Mouse (Mus musculus) stomach, embryonic 14.5 days (tissue): ENCODE measurements around the gene Itpr2. TPM values are rescaled to one million over a fixed set of nuclear protein-coding genes. Genes with fewer than 3 reads are reported as not detected.

Source experiments
- ATAC-seq: fragments of 200-750 bp; cut with Nextera tagmentation; 2 replicates; pipeline ENCODE4 v1.8.0; 2017; ENCODE audit warnings: low read depth, moderate TSS enrichment; ENCODE audit not compliant: insufficient number of reproducible peaks, insufficient read depth, low FRiP score
- H3K27ac ChIP-seq: fragments of 300-500 bp; sonication (generic); 2 replicates; pipeline ENCODE4 v1.5.1; 2014; ENCODE audit warnings: mild to moderate bottlenecking, low read length, moderate library complexity, mixed read lengths
- H3K27me3 ChIP-seq: fragments of 300-500 bp; sonication (generic); 2 replicates; pipeline ENCODE4 v1.6.1; 2014; ENCODE audit warnings: low read length, control low read depth, mixed read lengths; ENCODE audit not compliant: control insufficient read depth, insufficient read depth
- H3K36me3 ChIP-seq: fragments of 300-500 bp; sonication (generic); 2 replicates; pipeline ENCODE4 v1.6.1; 2014; ENCODE audit warnings: mild to moderate bottlenecking, control low read depth, low read length, moderate library complexity, mixed read lengths; ENCODE audit not compliant: control insufficient read depth, insufficient read depth
- H3K4me1 ChIP-seq: fragments of 300-500 bp; sonication (generic); 2 replicates; pipeline ENCODE4 v1.6.1; 2014; ENCODE audit warnings: low read length, control low read depth, mixed read lengths; ENCODE audit not compliant: control insufficient read depth, insufficient read depth
- H3K4me2 ChIP-seq: fragments of 300-500 bp; sonication (generic); replicated peaks from 2 replicates; pipeline ENCODE4 v1.6.1; 2014; ENCODE audit warnings: low read depth, low read length, control low read depth
- H3K4me3 ChIP-seq: fragments of 300-500 bp; sonication (generic); 2 replicates; pipeline ENCODE4 v1.5.1; 2014; ENCODE audit warnings: low read depth, low read length, control low read depth
- H3K9ac ChIP-seq: fragments of 300-500 bp; sonication (generic); replicated peaks from 2 replicates; pipeline ENCODE4 v1.6.1; 2014; ENCODE audit warnings: low read depth, mild to moderate bottlenecking, control low read depth, low read length, moderate library complexity, mixed read lengths
- H3K9me3 ChIP-seq: fragments of 300-500 bp; sonication (generic); 2 replicates; pipeline ENCODE4 v1.6.1; 2016; ENCODE audit warnings: low read depth, low read length, control low read depth; ENCODE audit not compliant: control insufficient read depth
- WGBS: fragments of 180-500 bp; shearing (Covaris S2); extraction: QIAGEN DNeasy Blood & Tissue Kit; methylation state at CpG from one replicate; pipeline ENCODE4 v1.1.7; 2014; 5-methylcytosine and 5-hydroxymethylcytosine counted together
- polyA plus RNA-seq: library from polyadenylated mRNA; unstranded; fragments of >200 nt; fragmentation: Nextera tagmentation; extraction: Ambion mirVana; gene quantifications from 2 replicates; pipeline ENCODE4 v1.2.1, GENCODE M21; 2014

Itpr2 gene
- polyA plus RNA-seq, result 10.0 and 13.2 TPM in 2 replicates

DNA sequence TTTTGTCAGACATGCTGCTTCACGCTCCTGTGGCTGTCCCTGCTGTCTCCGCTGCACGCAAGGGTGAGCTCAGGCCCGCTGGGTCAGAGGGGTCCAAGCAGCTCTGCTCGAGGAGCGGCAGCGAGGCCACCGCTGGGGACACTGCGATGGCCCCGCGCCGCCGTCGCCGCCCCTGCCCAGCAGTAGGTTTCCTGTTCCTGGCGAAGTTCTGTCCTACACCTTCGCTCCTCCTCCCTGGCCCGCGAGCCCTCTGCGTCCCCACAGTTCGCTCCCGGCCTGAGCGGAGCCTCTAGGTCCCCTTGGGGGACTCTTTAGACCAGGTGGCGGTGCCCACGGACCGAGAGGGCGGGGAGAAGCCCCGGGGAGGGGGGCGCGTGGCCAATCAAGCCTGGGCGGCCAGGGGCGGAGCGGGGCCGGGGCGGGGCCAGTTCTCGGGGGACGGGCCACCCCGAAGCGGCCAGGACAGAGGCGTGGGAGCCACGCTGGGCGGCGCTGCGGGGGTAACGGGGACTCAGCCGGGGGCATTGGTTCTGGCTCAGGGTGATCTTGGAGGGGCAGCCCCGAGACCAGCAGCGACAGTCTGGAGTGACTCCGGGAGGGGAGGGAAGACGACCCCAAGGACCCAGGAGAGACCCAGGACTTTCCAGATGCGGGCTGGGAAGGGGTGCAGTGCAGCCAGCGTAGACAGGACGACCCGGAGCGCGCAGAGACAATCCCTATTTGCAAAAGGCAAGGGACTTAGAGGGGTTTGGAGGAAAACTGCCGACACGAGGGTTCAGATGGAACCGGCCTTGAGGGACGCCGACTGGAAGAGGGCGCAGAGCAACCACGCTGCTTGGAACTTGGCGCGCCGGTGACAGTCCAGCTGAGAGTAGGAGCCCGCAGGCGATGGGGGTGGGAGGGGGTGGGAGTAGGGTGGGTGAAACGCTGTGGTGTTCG is at the start of gene Itpr2:
Gene Itpr2, minus strand, starts transcription at position 358 of the 939 bp plus-strand sequence.
- Histone ChIP-seq H3K4me3 (peak within 1 kb of the TSS; percentile 55), H3K27me3 (no peaks in the 10 kb centered on the region), H3K36me3 (no peaks in the 10 kb centered on the region), H3K4me2 (peak within 1 kb of the TSS; percentile 88), H3K4me1 (peaks cover 5% of the 10 kb centered on the region), H3K9ac (peak within 1 kb of the TSS; percentile 61), H3K27ac (peak within 1 kb of the TSS; percentile 13), H3K9me3 (no peaks in the 10 kb centered on the region)
- under 1% methylated on average over 69 of the region's 70 CpGs for WGBS
- ATAC-seq, result peak; percentile 93

- Histone ChIP-seq H3K36me3 (peaks cover 66% of the 10 kb centered on the region), H3K4me2 (no peak overlapping the region), H3K9ac (no peak overlapping the region), H3K27me3 (no peaks in the 10 kb centered on the region), H3K4me1 (no peaks in the 10 kb centered on the region), H3K27ac (no peak overlapping the region), H3K9me3 (no peaks in the 10 kb centered on the region), H3K4me3 (no peak overlapping the region)
- ATAC-seq, result no peak
Measured at GRCm38 (mm10) chr6:146551326-146551725, 49.3 kb upstream of the Itpr2 start.

DNA sequence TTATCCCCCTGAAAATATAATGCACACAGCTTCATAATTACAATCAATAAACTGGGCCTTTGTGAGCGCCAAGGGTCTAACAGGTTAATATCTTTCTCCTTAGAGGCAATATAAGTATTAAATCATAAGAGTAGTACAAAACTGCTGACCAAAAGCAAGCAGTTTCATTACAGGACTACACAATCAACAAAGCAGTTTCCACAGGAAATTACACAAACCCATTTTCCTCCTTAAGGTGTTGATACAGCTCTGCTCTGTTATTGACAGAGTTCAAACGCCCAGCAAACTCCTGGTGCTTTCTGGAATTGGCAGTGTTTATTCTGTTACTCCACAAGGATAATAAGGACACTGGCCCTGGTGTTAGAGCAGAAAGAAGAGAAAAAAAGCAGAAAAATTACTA is 48.4 kb upstream of the Itpr2 start:
- no peaks in the 10 kb centered on the region for H3K27me3 ChIP-seq
- no peak for ATAC-seq
- no peak overlapping the region for H3K9ac ChIP-seq
- H3K36me3 ChIP-seq, result peaks cover 57% of the 10 kb centered on the region
- H3K4me1 ChIP-seq, result no peaks in the 10 kb centered on the region
- no peak overlapping the region for H3K27ac ChIP-seq
- H3K9me3 ChIP-seq, result no peaks in the 10 kb centered on the region
- no peak overlapping the region for H3K4me2 ChIP-seq
- WGBS, result 74% methylated on average over 2 of the region's 2 CpGs
- H3K4me3 ChIP-seq, result no peak overlapping the region

- Histone ChIP-seq H3K4me1 (no peaks in the 10 kb centered on the region), H3K4me3 (no peak overlapping the region), H3K27ac (no peak overlapping the region), H3K36me3 (peaks cover 15% of the 10 kb centered on the region), H3K4me2 (no peak overlapping the region), H3K9me3 (no peaks in the 10 kb centered on the region), H3K27me3 (no peaks in the 10 kb centered on the region), H3K9ac (no peak overlapping the region)
- ATAC-seq, result 0 out of 2 replicates have a peak, but pooled peaks have one; percentile 10
- 75% methylated on average over 5 of the region's 5 CpGs for WGBS
Measured at GRCm38 (mm10) chr6:146545289-146545865, 43.4 kb upstream of the Itpr2 start.

DNA sequence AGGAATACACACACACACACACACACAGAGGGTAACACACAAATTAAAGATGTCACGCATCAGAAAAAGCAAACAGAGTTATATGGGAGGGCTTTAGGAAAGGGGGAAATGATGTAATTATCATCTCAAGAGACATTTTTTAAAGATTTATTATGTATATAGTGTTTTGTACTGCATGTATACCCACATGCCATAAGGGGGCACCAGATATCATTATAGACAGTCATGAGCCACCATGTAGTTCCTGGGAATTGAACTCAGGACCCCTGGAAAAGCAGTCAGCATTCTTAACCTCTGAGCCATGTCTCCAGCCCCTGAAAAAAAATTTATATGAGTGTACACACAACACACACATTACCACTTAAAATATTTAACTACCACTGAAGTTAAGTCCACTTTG is 42.6 kb upstream of the Itpr2 start:
- H3K9ac ChIP-seq, result no peak overlapping the region
- H3K4me3 ChIP-seq, result no peak overlapping the region
- H3K27me3 ChIP-seq, result no peaks in the 10 kb centered on the region
- no peak overlapping the region for H3K27ac ChIP-seq
- no peak for ATAC-seq
- H3K9me3 ChIP-seq, result no peaks in the 10 kb centered on the region
- 92% methylated on average over 1 of the region's 1 CpGs for WGBS
- no peak overlapping the region for H3K4me2 ChIP-seq
- H3K4me1 ChIP-seq, result no peaks in the 10 kb centered on the region
- H3K36me3 ChIP-seq, result peaks cover 10% of the 10 kb centered on the region; the same call in 1 of the 2 replicates

GRCm38 (mm10) chr6:146540386-146540785 is 38.4 kb upstream of the Itpr2 start:
- Histone ChIP-seq H3K9ac (no peak overlapping the region), H3K4me3 (no peak overlapping the region), H3K36me3 (no peaks in the 10 kb centered on the region), H3K4me1 (0 out of 2 replicates have a peak, but pooled peaks cover 5% of the 10 kb centered on the region), H3K27me3 (no peaks in the 10 kb centered on the region), H3K4me2 (no peak overlapping the region), H3K9me3 (no peaks in the 10 kb centered on the region), H3K27ac (no peak overlapping the region)
- 85% methylated on average over 3 of the region's 3 CpGs for WGBS
- no peak for ATAC-seq

GRCm38 (mm10) chr6:146538661-146539060 is 36.6 kb upstream of the Itpr2 start:
- Histone ChIP-seq H3K27me3 (no peaks in the 10 kb centered on the region), H3K4me2 (no peak overlapping the region), H3K36me3 (no peaks in the 10 kb centered on the region), H3K9me3 (no peaks in the 10 kb centered on the region), H3K27ac (no peak overlapping the region), H3K4me3 (no peak overlapping the region), H3K9ac (no peak overlapping the region), H3K4me1 (0 out of 2 replicates have a peak, but pooled peaks cover 5% of the 10 kb centered on the region)
- ATAC-seq, result no peak
- WGBS, result 64% methylated on average over 4 of the region's 4 CpGs

- no peaks in the 10 kb centered on the region for H3K27me3 ChIP-seq
- H3K36me3 ChIP-seq, result no peaks in the 10 kb centered on the region
- WGBS, result 54% methylated on average over 2 of the region's 2 CpGs
- 0 out of 2 replicates have a peak, but pooled peaks cover 5% of the 10 kb centered on the region for H3K4me1 ChIP-seq
- H3K9ac ChIP-seq, result no peak overlapping the region
- no peak overlapping the region for H3K27ac ChIP-seq
- H3K4me2 ChIP-seq, result no peak overlapping the region
- no peaks in the 10 kb centered on the region for H3K9me3 ChIP-seq
- ATAC-seq, result no peak
- no peak overlapping the region for H3K4me3 ChIP-seq
Measured at GRCm38 (mm10) chr6:146538071-146538470, 36.0 kb upstream of the Itpr2 start.
